Mouse (Mus musculus) small intestine, adult 10 weeks (tissue): ENCODE results near the gene Epha3. TPM values are rescaled to one million over a fixed set of nuclear protein-coding genes. Genes with fewer than 3 reads are reported as not detected.

ENCODE experiments used
- polyA plus RNA-seq: library from polyadenylated mRNA; stranded (reverse); fragments of 350-450 nt; fragmentation: Illumina TruSeq; extraction: RNeasy Lipid Tissue Mini Kit (QIAGEN cat#74804); gene quantifications from one replicate; pipeline ENCODE4 v1.2.3, GENCODE M21; 2014; ENCODE audit warnings: low replicate concordance

The Epha3 gene
- 0.89 TPM for polyA plus RNA-seq

DNA sequence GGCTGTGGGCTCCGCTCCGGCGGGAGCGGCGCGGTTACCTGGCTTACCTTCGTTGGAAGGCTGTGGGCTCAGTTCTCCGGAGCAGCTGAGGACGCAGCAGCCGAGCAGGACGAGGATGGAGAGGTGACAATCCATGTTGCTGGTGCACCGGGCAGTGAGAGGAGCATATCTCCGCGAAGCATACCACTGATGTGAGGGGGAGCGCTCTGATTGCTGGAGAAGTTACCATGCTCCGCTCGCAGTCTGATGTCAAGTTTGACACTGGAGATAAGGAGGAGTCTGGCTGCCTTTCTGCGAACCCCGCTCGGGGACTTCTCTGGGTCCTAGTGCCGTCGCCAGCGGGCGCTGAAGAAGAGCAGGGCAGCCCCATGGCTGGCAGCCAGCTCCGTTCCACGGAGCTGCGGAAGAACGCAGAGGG, at the start of gene Epha3:
Gene Epha3 (minus strand): TSS at position 263 of the 418 bp plus-strand sequence.

